Mouse (Mus musculus): ENCODE measurements around the gene Stk25. TPM values are rescaled to one million over a fixed set of nuclear protein-coding genes. Genes with fewer than 3 reads are reported as not detected.

Gene Stk25
- polyA plus RNA-seq, 1 experiment from 2014 or later = 365 TPM

DNA sequence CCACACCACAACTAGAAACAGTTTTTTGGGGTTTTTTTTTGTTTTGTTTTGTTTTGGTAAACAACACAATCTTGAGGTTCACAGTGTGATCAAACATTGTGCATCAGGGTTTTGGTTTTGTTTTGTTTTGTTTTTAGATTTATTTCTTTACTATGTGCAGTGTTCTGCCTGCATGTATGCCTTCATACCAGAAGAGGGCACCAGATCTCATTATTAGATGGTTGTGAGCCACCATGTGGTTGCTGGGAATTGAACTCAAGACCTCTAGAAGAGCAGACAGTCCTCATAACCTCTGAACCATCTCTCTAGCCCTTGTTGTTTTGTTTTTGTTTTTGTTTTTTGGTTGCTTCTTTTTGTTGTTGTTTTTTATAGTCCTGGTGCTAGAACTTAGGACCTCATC, 64.5 kb downstream of the Stk25 start:
- no peaks in the 10 kb centered on the region for H3K4me1 ChIP-seq (replicated peaks)
- no peak overlapping the region for H3K9ac ChIP-seq
- H3K27me3 ChIP-seq = no peaks in the 10 kb centered on the region
- H3K4me3 ChIP-seq = no peak overlapping the region
- ATAC-seq (ENCODE audit: low FRiP score, low read depth) = no peak
- H3K36me3 ChIP-seq = 0 out of 2 replicates have a peak, but pooled peaks cover 5% of the 10 kb centered on the region
- no peak overlapping the region for H3K4me2 ChIP-seq
- H3K27ac ChIP-seq (replicated peaks) = no peak overlapping the region
- no peaks in the 10 kb centered on the region for H3K9me3 ChIP-seq

DNA sequence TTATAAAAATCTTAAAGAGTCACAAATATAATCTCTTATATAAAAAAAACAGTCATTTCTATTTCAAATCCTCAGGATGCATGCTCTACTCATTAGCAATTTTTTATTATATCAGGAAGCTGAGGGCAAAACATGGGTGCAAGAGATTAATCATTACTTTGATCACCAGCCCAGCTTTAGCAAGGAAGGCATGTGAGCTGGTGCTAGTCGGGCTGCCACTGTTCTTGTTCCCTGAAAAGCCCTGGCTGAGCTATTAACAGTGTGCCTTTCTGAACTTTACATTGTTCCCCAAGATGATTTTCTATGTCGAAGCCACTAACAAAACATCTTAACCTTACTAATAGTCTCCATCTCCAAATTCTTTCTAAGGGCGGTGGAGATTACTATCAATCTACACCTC, 70.1 kb downstream of the Stk25 start:
- Histone ChIP-seq H3K9ac (no peak overlapping the region), H3K4me1 (replicated peaks) (no peaks in the 10 kb centered on the region), H3K9me3 (no peaks in the 10 kb centered on the region), H3K4me2 (no peak overlapping the region), H3K4me3 (no peak overlapping the region), H3K36me3 (peaks cover 17% of the 10 kb centered on the region), H3K27me3 (no peaks in the 10 kb centered on the region), H3K27ac (replicated peaks) (no peak overlapping the region)
- 74% methylated on average over 3 of the region's 3 CpGs for WGBS
- ATAC-seq (ENCODE audit: low FRiP score, low read depth) = no peak

DNA sequence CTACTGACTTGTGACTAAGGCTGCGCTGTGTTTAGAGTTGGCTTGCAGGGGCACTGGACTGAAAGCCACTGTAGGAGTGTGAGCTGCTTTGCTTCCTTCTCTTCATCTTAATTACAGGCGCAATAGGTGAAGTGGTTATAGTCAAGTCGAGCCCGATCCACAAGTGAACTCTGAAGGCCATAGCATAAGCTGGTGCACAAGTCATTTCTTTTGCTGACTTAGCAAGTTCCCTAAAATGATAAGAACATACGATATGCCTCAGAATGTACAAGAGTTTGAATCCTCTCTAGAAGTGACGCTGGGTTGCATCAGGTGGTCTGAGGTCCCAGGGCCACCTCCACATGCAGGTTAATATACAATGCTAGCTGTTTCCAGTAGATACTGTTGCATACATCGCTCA, 76.9 kb downstream of the Stk25 start:
- Histone ChIP-seq H3K4me3 (no peak overlapping the region), H3K9me3 (no peaks in the 10 kb centered on the region), H3K27ac (replicated peaks) (no peak overlapping the region), H3K27me3 (no peaks in the 10 kb centered on the region), H3K36me3 (peaks cover 36% of the 10 kb centered on the region), H3K4me2 (no peak overlapping the region), H3K4me1 (replicated peaks) (no peaks in the 10 kb centered on the region), H3K9ac (no peak overlapping the region)
- 97% methylated on average over 7 of the region's 7 CpGs for WGBS
- ATAC-seq (ENCODE audit: low FRiP score, low read depth) = no peak

DNA sequence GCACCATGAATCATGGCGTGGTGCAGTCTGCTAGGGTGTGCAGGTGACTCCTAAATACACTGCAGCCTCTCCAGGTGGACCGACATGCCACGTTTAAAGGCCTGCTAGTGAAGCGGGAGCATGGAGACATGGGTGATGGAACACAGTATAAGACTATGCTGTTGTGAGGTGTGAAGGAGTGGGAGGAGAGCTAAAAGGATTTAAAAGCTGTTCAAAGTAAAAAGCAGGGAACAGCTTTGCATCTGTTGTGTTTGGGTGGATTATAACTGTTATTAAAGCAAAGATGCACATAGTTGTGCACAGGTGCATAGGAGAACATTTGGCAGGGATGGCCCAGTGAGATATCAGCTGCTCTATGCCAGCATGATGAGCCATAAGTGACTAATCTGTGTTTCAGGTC, 80.6 kb downstream of the Stk25 start:
- no peaks in the 10 kb centered on the region for H3K27me3 ChIP-seq

DNA sequence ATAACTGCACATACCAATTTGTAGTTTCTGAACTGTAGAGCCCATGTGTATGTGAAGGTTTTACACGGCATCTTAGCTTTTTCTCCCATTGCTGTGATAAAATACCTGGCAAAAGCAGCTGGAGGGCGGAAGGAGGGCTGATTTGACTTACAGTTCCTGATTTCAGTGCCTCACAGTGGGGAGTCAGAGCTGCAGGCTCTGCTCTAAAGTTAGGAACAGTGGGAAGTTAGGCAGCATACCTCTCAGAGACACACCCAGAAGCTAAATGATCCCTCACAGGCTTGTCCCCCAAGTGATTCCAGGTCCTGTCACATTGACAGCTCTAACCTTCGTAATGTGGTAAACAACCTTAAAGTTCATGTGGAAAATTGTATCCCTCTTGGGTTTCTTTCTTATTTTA, 81.4 kb downstream of the Stk25 start:
- Histone ChIP-seq H3K4me3 (no peak overlapping the region), H3K9ac (no peak overlapping the region), H3K27ac (replicated peaks) (no peak overlapping the region), H3K36me3 (peaks cover 32% of the 10 kb centered on the region), H3K27me3 (no peaks in the 10 kb centered on the region), H3K4me1 (replicated peaks) (no peaks in the 10 kb centered on the region), H3K4me2 (no peak overlapping the region), H3K9me3 (no peaks in the 10 kb centered on the region)
- no peak for ATAC-seq (ENCODE audit: low FRiP score, low read depth)
- WGBS = 72% methylated on average over 3 of the region's 3 CpGs

More for the DNA sequence above, 80.6 kb downstream of the Stk25 start:
- H3K9me3 ChIP-seq = no peaks in the 10 kb centered on the region
- H3K36me3 ChIP-seq = peaks cover 32% of the 10 kb centered on the region
- H3K4me3 ChIP-seq = no peak overlapping the region
- H3K4me1 ChIP-seq (replicated peaks) = no peaks in the 10 kb centered on the region
- no peak overlapping the region for H3K9ac ChIP-seq
- no peak for ATAC-seq (ENCODE audit: low FRiP score, low read depth)
- no peak overlapping the region for H3K4me2 ChIP-seq
- H3K27ac ChIP-seq (replicated peaks) = no peak overlapping the region
- 80% methylated on average over 4 of the region's 4 CpGs for WGBS

Other genes starting within 250 kb of the Stk25 start
- gene Hdlbp, start 179.8 kb downstream of the Stk25 start, polyA plus RNA-seq (2015; fragmentation: Nextera tagmentation; extraction: Ambion mirVana) = 66.9 and 82.4 TPM in 2 replicates
- gene Farp2, start 146.6 kb downstream of the Stk25 start, polyA plus RNA-seq (2015; fragmentation: Nextera tagmentation; extraction: Ambion mirVana) = 4.9 and 5.1 TPM in 2 replicates
- 93.1 and 108 TPM in 2 replicates for gene Bok, start 27.0 kb upstream of the Stk25 start, polyA plus RNA-seq (2015; fragmentation: Nextera tagmentation; extraction: Ambion mirVana)
- 84.5 and 100 TPM in 2 replicates for gene Atg4b, start 92.8 kb upstream of the Stk25 start, polyA plus RNA-seq (2015; fragmentation: Nextera tagmentation; extraction: Ambion mirVana)
- gene Thap4, start 96.2 kb upstream of the Stk25 start, polyA plus RNA-seq (2015; fragmentation: Nextera tagmentation; extraction: Ambion mirVana) = 43.8 and 50.9 TPM in 2 replicates
- gene Dtymk, start 143.3 kb upstream of the Stk25 start, polyA plus RNA-seq (2015; fragmentation: Nextera tagmentation; extraction: Ambion mirVana) = 146 and 148 TPM in 2 replicates
- 9.8 and 9.9 TPM in 2 replicates for gene Ing5, start 145.3 kb upstream of the Stk25 start, polyA plus RNA-seq (2015; fragmentation: Nextera tagmentation; extraction: Ambion mirVana)
- 16.9 and 17.1 TPM in 2 replicates for gene D2hgdh, start 166.2 kb upstream of the Stk25 start, polyA plus RNA-seq (2015; fragmentation: Nextera tagmentation; extraction: Ambion mirVana)
- gene Gal3st2, start 202.6 kb upstream of the Stk25 start, polyA plus RNA-seq (2015; fragmentation: Nextera tagmentation; extraction: Ambion mirVana) = not detected in 2 replicates